In the genomic region with DNA sequence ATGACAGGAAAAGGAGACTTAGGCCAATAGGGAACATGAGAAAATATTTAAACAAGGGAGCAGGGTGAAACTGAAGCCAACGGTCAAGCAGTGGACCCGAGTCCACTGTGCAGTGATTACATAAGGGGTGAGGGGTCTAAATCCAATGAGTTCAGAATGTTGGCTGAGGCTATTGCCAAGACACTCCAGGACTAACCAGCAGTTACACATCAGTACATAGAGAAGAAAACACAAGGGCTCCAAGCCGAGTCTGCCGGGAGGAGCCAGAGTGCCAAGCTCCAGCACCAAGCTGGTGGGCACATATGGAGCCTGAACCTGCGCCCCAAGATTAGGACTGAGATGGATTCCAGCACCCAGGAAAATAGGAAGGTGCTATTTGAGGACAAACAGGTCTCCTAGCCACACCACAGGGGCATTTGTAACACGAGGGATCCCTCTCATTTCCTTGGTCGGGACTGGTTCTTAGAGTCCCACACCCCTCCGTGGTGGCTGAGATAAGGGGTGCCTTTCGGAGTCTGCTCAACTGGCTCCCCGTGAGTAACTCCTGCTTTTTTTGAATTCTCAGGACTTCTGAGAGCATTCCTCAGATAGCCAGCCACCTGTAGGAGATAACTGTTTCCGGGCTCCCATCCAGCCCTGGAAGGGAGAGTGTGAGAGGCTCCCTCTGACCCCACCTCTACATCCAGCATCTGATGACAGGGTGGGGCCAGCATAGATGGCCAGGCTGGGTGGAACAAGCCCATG, we compare ENCODE assay signal across 10 mouse cellular contexts. TPM values are rescaled to one million over a fixed set of nuclear protein-coding genes. Genes with fewer than 3 reads are reported as not detected.
DNase-seq lines count a peak whose midpoint lies in the region; ATAC-seq lines count a peak whose summit lies in the region.
"Had no signal": no experiment of that assay in that cellular context is flagged by ENCODE, and none has a peak within 500 bp of the region (broad histone marks: within the 10 kb centered on the region; RNA-seq: fewer than 3 reads in every experiment).

No protein-coding gene starts in this region.

- ATAC-seq in heart, embryonic 13.5 days (ENCODE audit: extremely low read depth, insufficient number of reproducible peaks, low FRiP score, low TSS enrichment): peak; percentile 9; the same call in 1 of the 2 replicates
- ATAC-seq in midbrain, embryonic 15.5 days (replicated peaks): no peak
- ATAC-seq: forebrain, postnatal 0 days had no signal

- no peak overlapping the region for H3K4me3 ChIP-seq in heart, embryonic 13.5 days
- H3K4me3 ChIP-seq in midbrain, embryonic 15.5 days: no peak overlapping the region

- no peaks in the 10 kb centered on the region for H3K36me3 ChIP-seq in heart, embryonic 13.5 days
- H3K36me3 ChIP-seq in midbrain, embryonic 15.5 days (replicated peaks): no peaks in the 10 kb centered on the region

- H3K27ac ChIP-seq in heart, embryonic 13.5 days (replicated peaks): peak overlapping the region; percentile 72
- H3K27ac ChIP-seq in midbrain, embryonic 15.5 days: no peak overlapping the region

- no peak overlapping the region for H3K9ac ChIP-seq in heart, embryonic 13.5 days
- H3K9ac ChIP-seq in midbrain, embryonic 15.5 days: no peak overlapping the region
- H3K9ac ChIP-seq: forebrain, postnatal 0 days had no signal

- H3K27me3 ChIP-seq in heart, embryonic 13.5 days (replicated peaks): no peaks in the 10 kb centered on the region
- no peaks in the 10 kb centered on the region for H3K27me3 ChIP-seq in midbrain, embryonic 15.5 days (replicated peaks)

- peak; percentile 11 for DNase-seq in gastrocnemius, postnatal 10 days
- DNase-seq in gastrocnemius, adult 18-20 months (ENCODE audit: low spot score): no peak
- peak; percentile 77 to 91 for DNase-seq in kidney, postnatal 36 days
- peak; percentile 86 for DNase-seq in lung, postnatal 25 days (ENCODE audit: low spot score)
- DNase-seq in embryo, embryonic 9.5 days (ENCODE audit: extremely low spot score): no peak
- no peak for DNase-seq in B cell, adult 2 months
- DNase-seq: forebrain, postnatal 0 days had no signal

- no peaks in the 10 kb centered on the region for H3K9me3 ChIP-seq in heart, embryonic 13.5 days
- H3K9me3 ChIP-seq in midbrain, embryonic 15.5 days: no peaks in the 10 kb centered on the region

- peaks cover 30% of the 10 kb centered on the region for H3K4me1 ChIP-seq in heart, embryonic 13.5 days
- no peaks in the 10 kb centered on the region for H3K4me1 ChIP-seq in midbrain, embryonic 15.5 days

- 19% methylated on average over 11 of the region's 11 CpGs for WGBS in heart, embryonic 13.5 days
- 81% methylated on average over 11 of the region's 11 CpGs for WGBS in midbrain, embryonic 15.5 days

- H3K4me2 ChIP-seq in heart, embryonic 13.5 days: peak overlapping the region; percentile 33
- no peak overlapping the region for H3K4me2 ChIP-seq in midbrain, embryonic 15.5 days
- H3K4me2 ChIP-seq: midbrain, embryonic 11.5 days had no signal

RNA-seq across cellular contexts. Expression of gene Sik1, which starts 46.0 kb away (rescaled TPM):
- 10 to 100 TPM; 30.6 to 33.2 TPM for total RNA-seq in gastrocnemius, postnatal 10 days (2021)
- 10 to 100 TPM; 23.5 to 27.8 TPM for total RNA-seq in gastrocnemius, adult 18-20 months (2021)
- polyA plus RNA-seq in heart, embryonic 13.5 days (2015; fragmentation: Nextera tagmentation; extraction: Ambion mirVana): 17.2 and 17.6 TPM in 2 replicates
- polyA plus RNA-seq in midbrain, embryonic 15.5 days (2015; fragmentation: Nextera tagmentation; extraction: Ambion mirVana): 22.9 and 25.5 TPM in 2 replicates

Comparison
In these comparisons a context has a peak if more than half of its experiments do, and no peak if none do; other contexts are left out.
1. DNase-seq: peak in gastrocnemius, postnatal 10 days (single experiment), kidney, postnatal 36 days (2 of 2) and lung, postnatal 25 days (single experiment); none in gastrocnemius, adult 18-20 months (single experiment), embryo, embryonic 9.5 days (single experiment) and B cell, adult 2 months (0 of 2).